8 mouse cellular contexts compared by ENCODE assay signal in genomic region chr5:44226521-44227461, GRCm38 (mm10). TPM values are rescaled to one million over a fixed set of nuclear protein-coding genes. Genes with fewer than 3 reads are reported as not detected.
DNase-seq lines count a peak whose midpoint lies in the region; ATAC-seq and TF ChIP-seq lines count a peak whose summit lies in the region.

Tapt1 (minus strand) TSS chr5:44226626.

- under 1% methylated on average over 121 of the region's 121 CpGs for WGBS in bone marrow, adult 2 months
- under 1% methylated on average over 85 of the region's 121 CpGs for WGBS in embryonic facial prominence, embryonic 15.5 days
- under 1% methylated on average over 93 of the region's 121 CpGs for WGBS in kidney, embryonic 14.5 days
- under 1% methylated on average over 90 of the region's 121 CpGs for WGBS in limb, embryonic 15.5 days
- under 1% methylated on average over 61 of the region's 121 CpGs for WGBS in midbrain, postnatal 0 days

- peak within 1 kb of the TSS; percentile 90 for H3K9ac ChIP-seq in embryonic facial prominence, embryonic 15.5 days
- H3K9ac ChIP-seq in kidney, embryonic 14.5 days (ENCODE audit: low read depth, low read length) = peak within 1 kb of the TSS; percentile 97
- peak within 1 kb of the TSS; percentile 95 for H3K9ac ChIP-seq in limb, embryonic 15.5 days
- H3K9ac ChIP-seq in midbrain, postnatal 0 days (replicated peaks; ENCODE audit: low read length, poor library complexity, severe bottlenecking) = peak within 1 kb of the TSS; percentile 93

- DNase-seq in 3T3-L1 (ENCODE audit: low read depth, low spot score) = peak; percentile 65
- DNase-seq in heart, adult 9 months (ENCODE audit: low spot score in 2 of 2) = peak; percentile 84 to 86
- DNase-seq in midbrain, postnatal 0 days (ENCODE audit: low spot score) = peak; percentile 84
- DNase-seq in spleen, postnatal 10 days (ENCODE audit: low spot score in 2 of 2) = peak; percentile 84 to 93

- ATAC-seq in embryonic facial prominence, embryonic 15.5 days (ENCODE audit: insufficient number of reproducible peaks, low FRiP score, low TSS enrichment, low read depth) = peak; percentile 95
- ATAC-seq in kidney, embryonic 14.5 days (ENCODE audit: low FRiP score, low TSS enrichment) = peak; percentile 94
- peak; percentile 93 for ATAC-seq in limb, embryonic 15.5 days (ENCODE audit: insufficient number of reproducible peaks, low FRiP score, low TSS enrichment, low read depth)
- peak; percentile 95 for ATAC-seq in midbrain, postnatal 0 days (ENCODE audit: low FRiP score)

- no peaks in the 10 kb centered on the region for H3K36me3 ChIP-seq in embryonic facial prominence, embryonic 15.5 days
- no peaks in the 10 kb centered on the region for H3K36me3 ChIP-seq in kidney, embryonic 14.5 days (ENCODE audit: control insufficient read depth, insufficient read depth, low read length)
- no peaks in the 10 kb centered on the region for H3K36me3 ChIP-seq in limb, embryonic 15.5 days
- no peaks in the 10 kb centered on the region for H3K36me3 ChIP-seq in midbrain, postnatal 0 days (ENCODE audit: insufficient read depth, low read length)

- H3K4me2 ChIP-seq in embryonic facial prominence, embryonic 15.5 days (replicated peaks) = peak within 1 kb of the TSS; percentile 68
- peak within 1 kb of the TSS; percentile 79 for H3K4me2 ChIP-seq in kidney, embryonic 14.5 days (replicated peaks; ENCODE audit: low read depth, low read length)
- H3K4me2 ChIP-seq in limb, embryonic 15.5 days = peak within 1 kb of the TSS; percentile 74
- H3K4me2 ChIP-seq in midbrain, postnatal 0 days (ENCODE audit: low read depth, low read length, poor library complexity, severe bottlenecking) = peak within 1 kb of the TSS; percentile 75

- H3K4me3 ChIP-seq in bone marrow, adult 2 months (replicated peaks; ENCODE audit: control insufficient read depth, low read depth, low read length) = peak within 1 kb of the TSS; percentile 98
- peak within 1 kb of the TSS; percentile 95 for H3K4me3 ChIP-seq in embryonic facial prominence, embryonic 15.5 days (replicated peaks)
- peak within 1 kb of the TSS; percentile 91 for H3K4me3 ChIP-seq in kidney, embryonic 14.5 days (ENCODE audit: low read length)
- H3K4me3 ChIP-seq in limb, embryonic 15.5 days = peak within 1 kb of the TSS; percentile 82
- peak within 1 kb of the TSS; percentile 86 for H3K4me3 ChIP-seq in midbrain, postnatal 0 days (ENCODE audit: low read depth, low read length)

- H3K27ac ChIP-seq in bone marrow, adult 2 months (ENCODE audit: control insufficient read depth, insufficient read depth, low read depth, low read length, poor library complexity) = peak within 1 kb of the TSS; percentile 97
- H3K27ac ChIP-seq in embryonic facial prominence, embryonic 15.5 days (replicated peaks) = peak within 1 kb of the TSS; percentile 88
- H3K27ac ChIP-seq in kidney, embryonic 14.5 days (ENCODE audit: low read depth, low read length) = peak within 1 kb of the TSS; percentile 92
- peak within 1 kb of the TSS; percentile 91 for H3K27ac ChIP-seq in limb, embryonic 15.5 days
- peak within 1 kb of the TSS; percentile 89 for H3K27ac ChIP-seq in midbrain, postnatal 0 days (ENCODE audit: low read depth, low read length)

- peaks cover 3% of the 10 kb centered on the region for H3K4me1 ChIP-seq in bone marrow, adult 2 months (ENCODE audit: control insufficient read depth, insufficient read depth, low read length)
- H3K4me1 ChIP-seq in embryonic facial prominence, embryonic 15.5 days = peaks cover 19% of the 10 kb centered on the region
- H3K4me1 ChIP-seq in kidney, embryonic 14.5 days (ENCODE audit: control insufficient read depth, insufficient read depth, low read length) = peaks cover 26% of the 10 kb centered on the region
- peaks cover 13% of the 10 kb centered on the region for H3K4me1 ChIP-seq in limb, embryonic 15.5 days
- H3K4me1 ChIP-seq in midbrain, postnatal 0 days (ENCODE audit: insufficient read depth, low read length) = peaks cover 11% of the 10 kb centered on the region; the same call in 1 of the 2 replicates

- peak; percentile 74; the same call in 1 of the 2 replicates for TF ChIP-seq POLR2A in bone marrow, adult 2 months (IDR thresholded peaks at IDR 0.05; ENCODE audit: borderline replicate concordance, control insufficient read depth, low read depth, low read length)

- H3K9me3 ChIP-seq in embryonic facial prominence, embryonic 15.5 days (replicated peaks) = no peaks in the 10 kb centered on the region
- no peaks in the 10 kb centered on the region for H3K9me3 ChIP-seq in kidney, embryonic 14.5 days (ENCODE audit: control insufficient read depth, low read length)
- H3K9me3 ChIP-seq in limb, embryonic 15.5 days = no peaks in the 10 kb centered on the region
- no peaks in the 10 kb centered on the region for H3K9me3 ChIP-seq in midbrain, postnatal 0 days (ENCODE audit: low read length)

- TF ChIP-seq CTCF in bone marrow, adult 2 months (IDR thresholded peaks at IDR 0.05; ENCODE audit: control insufficient read depth, insufficient read depth, low read length) = no peak
- no peak for TF ChIP-seq CTCF in midbrain, postnatal 0 days (IDR thresholded peaks at IDR 0.05)

- H3K27me3 ChIP-seq in embryonic facial prominence, embryonic 15.5 days = no peaks in the 10 kb centered on the region
- H3K27me3 ChIP-seq in kidney, embryonic 14.5 days (ENCODE audit: control insufficient read depth, insufficient read depth, low read length) = no peaks in the 10 kb centered on the region
- H3K27me3 ChIP-seq in limb, embryonic 15.5 days = no peaks in the 10 kb centered on the region
- no peaks in the 10 kb centered on the region for H3K27me3 ChIP-seq in midbrain, postnatal 0 days (ENCODE audit: insufficient read depth, low read length)

RNA-seq across cellular contexts. Expression of gene Tapt1, which starts in this region (rescaled TPM):
- polyA plus RNA-seq in bone marrow, adult 2 months (2011; ENCODE audit: insufficient read depth, insufficient read length, low replicate concordance, missing spikeins) = 41.9 and 49.1 TPM in 2 replicates
- 33.5 and 33.7 TPM in 2 replicates for polyA plus RNA-seq in embryonic facial prominence, embryonic 15.5 days (2015; fragmentation: Nextera tagmentation; extraction: Ambion mirVana)
- 23.0 and 35.8 TPM in 2 replicates for polyA plus RNA-seq in kidney, embryonic 14.5 days (2014; fragmentation: Nextera tagmentation; extraction: Ambion mirVana)
- polyA plus RNA-seq in limb, embryonic 15.5 days (2015; fragmentation: Nextera tagmentation; extraction: Ambion mirVana) = 30.7 and 30.9 TPM in 2 replicates
- total RNA-seq in midbrain, postnatal 0 days (2014; rRNA removed) = 52.4 and 56.7 TPM in 2 replicates
- polyA plus RNA-seq in midbrain, postnatal 0 days (2015; fragmentation: Nextera tagmentation; extraction: Ambion mirVana) = 24.7 and 27.3 TPM in 2 replicates

Comparison
In these comparisons a context has a peak if more than half of its experiments do, and no peak if none do; other contexts are left out.
1. Peak in every context shown above with its lines: DNase-seq, ATAC-seq, H3K4me3 ChIP-seq and H3K27ac ChIP-seq.